Mouse (Mus musculus): ENCODE data around the gene Pde8b.

GRCm38 (mm10) chr13:95260886-95261789, 11.0 kb upstream of the Pde8b start:
- TF ChIP-seq CTCF (conservative IDR thresholded peaks at IDR 0.05; ENCODE audit: low read length) (no peak), POU5F1 (IDR thresholded peaks at IDR 0.05; ENCODE audit: borderline replicate concordance, low read length) (no peak), NANOG (IDR thresholded peaks at IDR 0.05; ENCODE audit: borderline replicate concordance, low read length) (no peak)
